Mouse (Mus musculus): ENCODE results near the gene Vegfc. TPM values are rescaled to one million over a fixed set of nuclear protein-coding genes. Genes with fewer than 3 reads are reported as not detected.

The Vegfc gene
- total RNA-seq (2021) (1 to 10 TPM; 5.1 to 6.8 TPM), polyA plus RNA-seq (2012; rRNA removed) (2.7 and 4.8 TPM in 2 replicates)
- long read RNA-seq, transcript Vegfc-201 (7 exons, 2,449 nt), result major isoform, 7 of 7 reads
- long read RNA-seq, partial matches to known transcripts, result 0 of 7 reads
- long read RNA-seq, other reads (novel, unspliced or antisense), result 0 of 7 reads

GRCm38 (mm10) chr8:54077271-54078120, at the start of gene Vegfc:
Vegfc (plus strand) TSS chr8:54077606.
- no peak for TF ChIP-seq CTCF (IDR thresholded peaks at IDR 0.05)
- TF ChIP-seq POLR2A (IDR thresholded peaks at IDR 0.05; ENCODE audit: insufficient read depth, low read depth, low read length), result 0 out of 2 replicates have a peak, but pooled peaks have one; percentile 25
- no peak for TF ChIP-seq EP300 (IDR thresholded peaks at IDR 0.05; ENCODE audit: insufficient read depth, low read depth, low read length)
- Histone ChIP-seq H3K4me1 (ENCODE audit: control insufficient read depth, insufficient read depth, low read length) (no peaks in the 10 kb centered on the region; the same call in 1 of the 2 replicates), H3K4me3 (peak within 1 kb of the TSS; percentile 83), H3K27me3 (ENCODE audit: control insufficient read depth, insufficient read depth, low read length) (no peaks in the 10 kb centered on the region), H3K79me2 (replicated peaks; ENCODE audit: control insufficient read depth, insufficient read depth, low read length) (no peaks in the 10 kb centered on the region), H3K36me3 (ENCODE audit: control insufficient read depth, insufficient read depth, low read length) (no peaks in the 10 kb centered on the region; the same call in 1 of the 2 replicates), H3K9ac (ENCODE audit: low read depth, low read length) (peak within 1 kb of the TSS; percentile 75), H3K27ac (peak within 1 kb of the TSS; percentile 79)
- DNase-seq, result peak; percentile 74 to 78
- intact Hi-C loops (cut with DNase I), result loop anchor here (2.0 to 10.0 kb wide), 3 partner anchors 77 to 413 kb away; no protein-coding TSS in a partner anchor
- under 1% methylated on average over 73 of the region's 79 CpGs for WGBS

- H3K79me2 ChIP-seq (replicated peaks; ENCODE audit: control insufficient read depth, insufficient read depth, low read length), result no peaks in the 10 kb centered on the region
- no peaks in the 10 kb centered on the region for H3K36me3 ChIP-seq (ENCODE audit: control insufficient read depth, insufficient read depth, low read length)
- 86% methylated on average over 1 of the region's 1 CpGs for WGBS
- H3K27ac ChIP-seq, result no peak overlapping the region
- no peak for DNase-seq
- intact Hi-C loops (cut with DNase I), result no loop called here
- no peak overlapping the region for H3K9ac ChIP-seq (ENCODE audit: low read depth, low read length)
- H3K27me3 ChIP-seq (ENCODE audit: control insufficient read depth, insufficient read depth, low read length), result no peaks in the 10 kb centered on the region
- no peak overlapping the region for H3K4me3 ChIP-seq
- H3K4me1 ChIP-seq (ENCODE audit: control insufficient read depth, insufficient read depth, low read length), result no peaks in the 10 kb centered on the region
- TF ChIP-seq EP300 (IDR thresholded peaks at IDR 0.05; ENCODE audit: insufficient read depth, low read depth, low read length) (no peak), POLR2A (IDR thresholded peaks at IDR 0.05; ENCODE audit: insufficient read depth, low read depth, low read length) (no peak), CTCF (IDR thresholded peaks at IDR 0.05) (no peak)
Measured at GRCm38 (mm10) chr8:54034584-54034983, 42.8 kb upstream of the Vegfc start.

GRCm38 (mm10) chr8:54042601-54043000, 34.8 kb upstream of the Vegfc start:
- DNase-seq, result no peak
- no peak for TF ChIP-seq POLR2A (IDR thresholded peaks at IDR 0.05; ENCODE audit: insufficient read depth, low read depth, low read length)
- TF ChIP-seq EP300 (IDR thresholded peaks at IDR 0.05; ENCODE audit: insufficient read depth, low read depth, low read length), result no peak
- TF ChIP-seq CTCF (IDR thresholded peaks at IDR 0.05), result no peak
- H3K27me3 ChIP-seq (ENCODE audit: control insufficient read depth, insufficient read depth, low read length), result no peaks in the 10 kb centered on the region
- no peak overlapping the region for H3K4me3 ChIP-seq
- intact Hi-C loops (cut with DNase I), result no loop called here
- 37% methylated on average over 1 of the region's 1 CpGs for WGBS
- H3K36me3 ChIP-seq (ENCODE audit: control insufficient read depth, insufficient read depth, low read length), result no peaks in the 10 kb centered on the region
- H3K79me2 ChIP-seq (replicated peaks; ENCODE audit: control insufficient read depth, insufficient read depth, low read length), result no peaks in the 10 kb centered on the region
- no peak overlapping the region for H3K27ac ChIP-seq
- no peak overlapping the region for H3K9ac ChIP-seq (ENCODE audit: low read depth, low read length)
- no peaks in the 10 kb centered on the region for H3K4me1 ChIP-seq (ENCODE audit: control insufficient read depth, insufficient read depth, low read length)

- Histone ChIP-seq H3K4me1 (ENCODE audit: control insufficient read depth, insufficient read depth, low read length) (no peaks in the 10 kb centered on the region), H3K9ac (ENCODE audit: low read depth, low read length) (no peak overlapping the region), H3K27ac (no peak overlapping the region), H3K79me2 (replicated peaks; ENCODE audit: control insufficient read depth, insufficient read depth, low read length) (no peaks in the 10 kb centered on the region), H3K36me3 (ENCODE audit: control insufficient read depth, insufficient read depth, low read length) (no peaks in the 10 kb centered on the region), H3K4me3 (no peak overlapping the region), H3K27me3 (ENCODE audit: control insufficient read depth, insufficient read depth, low read length) (no peaks in the 10 kb centered on the region)
- DNase-seq, result no peak
- WGBS, result 86% methylated on average over 1 of the region's 1 CpGs
- TF ChIP-seq EP300 (IDR thresholded peaks at IDR 0.05; ENCODE audit: insufficient read depth, low read depth, low read length), result no peak
- peak; percentile 55 for TF ChIP-seq CTCF (IDR thresholded peaks at IDR 0.05)
- intact Hi-C loops (cut with DNase I), result no loop called here
Measured at GRCm38 (mm10) chr8:54043468-54043867, 33.9 kb upstream of the Vegfc start.

- 21% methylated on average over 1 of the region's 1 CpGs for WGBS
- intact Hi-C loops (cut with DNase I), result no loop called here
- H3K27ac ChIP-seq, result no peak overlapping the region
Measured at GRCm38 (mm10) chr8:54053210-54053609, 24.2 kb upstream of the Vegfc start.

GRCm38 (mm10) chr8:54065492-54065891, 11.9 kb upstream of the Vegfc start:
- intact Hi-C loops (cut with DNase I), result no loop called here
- no peak for DNase-seq
- Histone ChIP-seq H3K27ac (no peak overlapping the region), H3K9ac (ENCODE audit: low read depth, low read length) (no peak overlapping the region), H3K4me1 (ENCODE audit: control insufficient read depth, insufficient read depth, low read length) (no peaks in the 10 kb centered on the region), H3K79me2 (replicated peaks; ENCODE audit: control insufficient read depth, insufficient read depth, low read length) (no peaks in the 10 kb centered on the region), H3K4me3 (no peak overlapping the region), H3K27me3 (ENCODE audit: control insufficient read depth, insufficient read depth, low read length) (no peaks in the 10 kb centered on the region), H3K36me3 (ENCODE audit: control insufficient read depth, insufficient read depth, low read length) (no peaks in the 10 kb centered on the region)
- TF ChIP-seq CTCF (IDR thresholded peaks at IDR 0.05) (no peak), EP300 (IDR thresholded peaks at IDR 0.05; ENCODE audit: insufficient read depth, low read depth, low read length) (no peak), POLR2A (IDR thresholded peaks at IDR 0.05; ENCODE audit: insufficient read depth, low read depth, low read length) (no peak)
- 50% methylated on average over 4 of the region's 4 CpGs for WGBS

More at GRCm38 (mm10) chr8:54053210-54053609, 24.2 kb upstream of the Vegfc start:
- no peaks in the 10 kb centered on the region for H3K36me3 ChIP-seq (ENCODE audit: control insufficient read depth, insufficient read depth, low read length)
- H3K4me3 ChIP-seq, result no peak overlapping the region
- no peaks in the 10 kb centered on the region for H3K4me1 ChIP-seq (ENCODE audit: control insufficient read depth, insufficient read depth, low read length)
- no peak overlapping the region for H3K9ac ChIP-seq (ENCODE audit: low read depth, low read length)
- no peaks in the 10 kb centered on the region for H3K79me2 ChIP-seq (replicated peaks; ENCODE audit: control insufficient read depth, insufficient read depth, low read length)
- no peaks in the 10 kb centered on the region for H3K27me3 ChIP-seq (ENCODE audit: control insufficient read depth, insufficient read depth, low read length)
- no peak for DNase-seq
- TF ChIP-seq POLR2A (IDR thresholded peaks at IDR 0.05; ENCODE audit: insufficient read depth, low read depth, low read length), result no peak
- TF ChIP-seq EP300 (IDR thresholded peaks at IDR 0.05; ENCODE audit: insufficient read depth, low read depth, low read length), result no peak
- TF ChIP-seq CTCF (IDR thresholded peaks at IDR 0.05), result no peak

All from heart, adult 2 months (tissue).